Mouse (Mus musculus) limb, embryonic 13.5 days (tissue): ENCODE data around the gene Nt5c. TPM values are rescaled to one million over a fixed set of nuclear protein-coding genes. Genes with fewer than 3 reads are reported as not detected.
"Not testable (repeated sequence)": the region's sequence is repeated elsewhere in the genome, so short reads cannot be mapped to it uniquely, and the experiment has no call there.

Experiments
- ATAC-seq: fragments of 200-750 bp; cut with Nextera tagmentation; 2 replicates; pipeline ENCODE4 v1.8.0; 2017; ENCODE audit warnings: low read depth, moderate number of reproducible peaks, moderate TSS enrichment; ENCODE audit not compliant: low FRiP score
- H3K27ac ChIP-seq: fragments of 300-500 bp; sonication (generic); 2 replicates; pipeline ENCODE4 v1.5.1; 2015; ENCODE audit warnings: inconsistent platforms, mild to moderate bottlenecking, moderate library complexity
- H3K27me3 ChIP-seq: fragments of 300-500 bp; sonication (generic); 2 replicates; pipeline ENCODE4 v1.6.1; 2015; ENCODE audit warnings: mild to moderate bottlenecking, inconsistent platforms
- H3K36me3 ChIP-seq: fragments of 300-500 bp; sonication (generic); 2 replicates; pipeline ENCODE4 v1.6.1; 2015; ENCODE audit warnings: inconsistent platforms, mild to moderate bottlenecking, moderate library complexity
- H3K4me1 ChIP-seq: fragments of 300-500 bp; sonication (generic); 2 replicates; pipeline ENCODE4 v1.6.1; 2015; ENCODE audit warnings: inconsistent platforms
- H3K4me2 ChIP-seq: fragments of 300-500 bp; sonication (generic); replicated peaks from 2 replicates; pipeline ENCODE4 v1.6.1; 2015; ENCODE audit warnings: inconsistent platforms, mild to moderate bottlenecking, moderate library complexity
- H3K4me3 ChIP-seq: fragments of 300-500 bp; sonication (generic); 2 replicates; pipeline ENCODE4 v1.5.1; 2015; ENCODE audit warnings: moderate library complexity, mild to moderate bottlenecking, inconsistent platforms
- H3K9ac ChIP-seq: fragments of 300-500 bp; sonication (generic); 2 replicates; pipeline ENCODE4 v1.6.1; 2015; ENCODE audit warnings: mild to moderate bottlenecking, inconsistent platforms
- H3K9me3 ChIP-seq: fragments of 300-500 bp; sonication (generic); 2 replicates; pipeline ENCODE4 v1.6.1; 2016; ENCODE audit warnings: inconsistent platforms
- WGBS: fragments of 180-500 bp; shearing (Covaris S2); methylation state at CpG from one replicate; pipeline ENCODE4 v1.1.7; 2015; 5-methylcytosine and 5-hydroxymethylcytosine counted together
- polyA plus RNA-seq: library from polyadenylated mRNA; unstranded; fragments of >200 nt; fragmentation: Nextera tagmentation; extraction: Ambion mirVana; gene quantifications from 2 replicates; pipeline ENCODE4 v1.2.1, GENCODE M21; 2015

The Nt5c gene
- polyA plus RNA-seq, 1 experiment from 2014 or later = 65.4 TPM

DNA sequence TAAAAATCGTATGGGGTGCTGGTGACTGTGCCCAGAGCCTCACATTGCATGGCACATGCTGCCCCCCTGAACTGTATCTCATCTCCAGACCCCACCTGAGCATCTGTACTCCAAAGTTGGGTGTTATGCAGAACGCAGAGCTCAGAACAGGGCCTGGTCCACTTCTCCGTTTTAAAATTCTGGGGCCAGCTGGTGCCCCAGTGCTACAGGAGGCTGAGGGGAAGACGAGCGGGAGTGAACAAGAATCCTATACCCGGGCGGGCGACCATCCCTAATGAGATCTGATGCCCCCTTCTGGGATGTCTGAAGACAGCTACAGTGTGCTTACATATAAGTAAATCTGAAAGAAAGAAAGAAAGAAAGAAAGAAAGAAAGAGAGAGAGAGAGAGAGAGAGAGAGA lies 30.7 kb downstream of the Nt5c start:
- Histone ChIP-seq H3K4me3 (no peak overlapping the region), H3K27ac (no peak overlapping the region), H3K9me3 (no peaks in the 10 kb centered on the region), H3K4me1 (peaks cover 7% of the 10 kb centered on the region; the same call in 1 of the 2 replicates), H3K9ac (no peak overlapping the region), H3K36me3 (no peaks in the 10 kb centered on the region), H3K27me3 (0 out of 2 replicates have a peak, but pooled peaks cover 4% of the 10 kb centered on the region), H3K4me2 (no peak overlapping the region)
- whole genome bisulfite sequencing = 22% methylated on average over 8 of the region's 8 CpGs
- ATAC-seq = no peak

GRCm38 (mm10) chr11:115457405-115457804 lies 34.3 kb downstream of the Nt5c start:
- no peak for ATAC-seq
- no peaks in the 10 kb centered on the region for H3K9me3 ChIP-seq
- no peaks in the 10 kb centered on the region for H3K36me3 ChIP-seq
- H3K27ac ChIP-seq = no peak overlapping the region
- H3K9ac ChIP-seq = no peak overlapping the region
- no peak overlapping the region for H3K4me2 ChIP-seq
- H3K27me3 ChIP-seq = 0 out of 2 replicates have a peak, but pooled peaks cover 4% of the 10 kb centered on the region
- peaks cover 7% of the 10 kb centered on the region; the same call in 1 of the 2 replicates for H3K4me1 ChIP-seq
- 30% methylated on average over 6 of the region's 6 CpGs for WGBS
- H3K4me3 ChIP-seq = no peak overlapping the region

GRCm38 (mm10) chr11:115456182-115456581 lies 35.5 kb downstream of the Nt5c start:
- Histone ChIP-seq H3K4me3 (no peak overlapping the region), H3K9ac (no peak overlapping the region), H3K4me2 (no peak overlapping the region), H3K9me3 (no peaks in the 10 kb centered on the region), H3K27me3 (no peaks in the 10 kb centered on the region), H3K4me1 (no peaks in the 10 kb centered on the region), H3K36me3 (no peaks in the 10 kb centered on the region), H3K27ac (no peak overlapping the region)
- ATAC-seq = no peak
- WGBS = 94% methylated on average over 5 of the region's 5 CpGs

DNA sequence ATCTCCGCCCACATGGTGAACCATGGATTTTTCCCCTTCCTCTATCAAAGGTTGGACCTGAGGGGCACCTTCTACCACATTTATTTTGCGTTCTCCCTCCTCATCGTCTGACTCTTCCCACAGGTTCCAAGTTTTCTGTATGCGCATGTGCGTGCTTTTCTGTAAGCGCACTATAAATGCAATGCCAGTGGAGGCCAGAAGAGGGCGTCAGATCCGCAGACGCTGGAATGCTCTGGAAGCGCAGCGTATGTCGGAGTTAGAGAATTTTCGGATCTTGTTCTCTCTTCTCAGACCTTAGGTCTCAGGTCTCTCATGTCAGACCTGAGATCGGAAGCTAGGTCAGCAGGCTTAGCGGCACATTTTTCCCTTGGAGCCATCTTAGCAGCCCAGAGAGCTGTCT lies 36.0 kb downstream of the Nt5c start:
- no peaks in the 10 kb centered on the region for H3K27me3 ChIP-seq
- H3K36me3 ChIP-seq = no peaks in the 10 kb centered on the region
- no peaks in the 10 kb centered on the region for H3K9me3 ChIP-seq
- no peaks in the 10 kb centered on the region for H3K4me1 ChIP-seq
- no peak overlapping the region for H3K27ac ChIP-seq
- no peak overlapping the region for H3K4me2 ChIP-seq
- WGBS = 88% methylated on average over 15 of the region's 15 CpGs
- no peak overlapping the region for H3K4me3 ChIP-seq
- no peak for ATAC-seq
- H3K9ac ChIP-seq = no peak overlapping the region

DNA sequence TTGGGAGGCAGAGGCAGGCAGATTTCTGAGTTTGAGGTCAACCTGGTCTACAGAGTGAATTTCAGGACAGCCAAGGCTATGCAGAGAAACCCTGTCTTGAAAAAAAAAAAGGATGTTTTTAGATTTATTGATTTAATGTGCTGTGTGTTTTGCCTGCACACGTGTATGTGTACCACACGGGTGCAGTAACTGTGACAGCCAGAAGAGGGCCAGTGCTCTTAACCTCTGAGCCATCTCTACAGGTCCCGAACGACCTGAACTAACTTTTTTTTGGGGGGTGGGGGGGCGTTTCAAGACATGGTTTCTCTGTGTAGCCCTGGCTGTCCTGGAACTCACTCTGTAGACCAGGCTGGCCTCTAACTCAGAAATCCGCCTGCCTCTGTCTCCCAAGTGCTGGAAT lies 36.8 kb downstream of the Nt5c start:
- H3K27me3 ChIP-seq, H3K27ac ChIP-seq, H3K4me1 ChIP-seq, H3K9ac ChIP-seq, H3K9me3 ChIP-seq, H3K4me2 ChIP-seq, H3K4me3 ChIP-seq, ATAC-seq, H3K36me3 ChIP-seq: not testable (repeated sequence)
- 79% methylated on average over 6 of the region's 6 CpGs for WGBS

- Histone ChIP-seq H3K27me3 (no peaks in the 10 kb centered on the region), H3K27ac (no peak overlapping the region), H3K4me3 (no peak overlapping the region), H3K4me2 (no peak overlapping the region), H3K9me3 (no peaks in the 10 kb centered on the region), H3K9ac (no peak overlapping the region), H3K4me1 (no peaks in the 10 kb centered on the region), H3K36me3 (no peaks in the 10 kb centered on the region)
- ATAC-seq = no peak
- 73% methylated on average over 4 of the region's 4 CpGs for WGBS
These were observed 38.4 kb downstream of the Nt5c start for GRCm38 (mm10) chr11:115453306-115453705.

GRCm38 (mm10) chr11:115452281-115452860 lies 39.3 kb downstream of the Nt5c start:
- no peaks in the 10 kb centered on the region for H3K9me3 ChIP-seq
- H3K36me3 ChIP-seq = no peaks in the 10 kb centered on the region

GRCm38 (mm10) chr11:115451781-115452241 lies 39.9 kb downstream of the Nt5c start:
- H3K4me3 ChIP-seq = no peak overlapping the region
- no peaks in the 10 kb centered on the region for H3K9me3 ChIP-seq
- H3K36me3 ChIP-seq = no peaks in the 10 kb centered on the region
- peaks cover 2% of the 10 kb centered on the region; the same call in 1 of the 2 replicates for H3K4me1 ChIP-seq
- 75% methylated on average over 8 of the region's 8 CpGs for WGBS
- no peak overlapping the region for H3K4me2 ChIP-seq
- no peak overlapping the region for H3K27ac ChIP-seq
- no peak overlapping the region for H3K9ac ChIP-seq
- ATAC-seq = no peak
- H3K27me3 ChIP-seq = no peaks in the 10 kb centered on the region

More at GRCm38 (mm10) chr11:115452281-115452860, 39.3 kb downstream of the Nt5c start:
- 81% methylated on average over 7 of the region's 7 CpGs for WGBS
- Histone ChIP-seq H3K27ac (no peak overlapping the region), H3K4me2 (no peak overlapping the region), H3K4me3 (no peak overlapping the region), H3K9ac (no peak overlapping the region), H3K27me3 (no peaks in the 10 kb centered on the region), H3K4me1 (no peaks in the 10 kb centered on the region)
- ATAC-seq = no peak

DNA sequence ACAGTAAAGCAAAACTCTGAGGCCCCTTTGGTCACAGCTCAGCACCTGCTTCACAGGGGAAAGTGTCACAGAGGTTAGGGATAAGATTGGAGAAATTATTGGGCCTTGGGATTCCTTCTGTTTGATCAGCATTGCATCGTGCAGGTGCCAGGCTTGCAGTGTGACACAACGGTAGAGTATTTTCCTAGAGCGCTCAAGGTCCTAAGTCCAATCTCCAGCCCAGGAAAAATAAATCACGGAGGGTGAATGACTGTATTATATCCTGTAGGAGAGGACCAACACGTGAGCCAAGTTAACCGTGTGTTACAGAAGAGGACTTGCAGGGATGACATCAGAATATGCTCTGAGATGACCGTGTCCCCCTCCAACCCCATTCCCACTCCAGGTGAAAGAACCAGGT lies 41.5 kb downstream of the Nt5c start:
- Histone ChIP-seq H3K9me3 (no peaks in the 10 kb centered on the region), H3K4me2 (no peak overlapping the region), H3K9ac (no peak overlapping the region), H3K4me3 (no peak overlapping the region), H3K36me3 (no peaks in the 10 kb centered on the region), H3K27ac (no peak overlapping the region), H3K27me3 (no peaks in the 10 kb centered on the region), H3K4me1 (peaks cover 4% of the 10 kb centered on the region; the same call in 1 of the 2 replicates)
- ATAC-seq = no peak
- 89% methylated on average over 7 of the region's 7 CpGs for WGBS

- Histone ChIP-seq H3K4me1 (peaks cover 4% of the 10 kb centered on the region; the same call in 1 of the 2 replicates), H3K36me3 (no peaks in the 10 kb centered on the region), H3K9me3 (no peaks in the 10 kb centered on the region), H3K27ac (no peak overlapping the region), H3K9ac (no peak overlapping the region), H3K4me3 (no peak overlapping the region), H3K27me3 (no peaks in the 10 kb centered on the region), H3K4me2 (no peak overlapping the region)
- ATAC-seq = no peak
- 31% methylated on average over 7 of the region's 7 CpGs for WGBS
These were observed 42.7 kb downstream of the Nt5c start for GRCm38 (mm10) chr11:115448998-115449397.

- H3K36me3 ChIP-seq = no peaks in the 10 kb centered on the region
- no peak for ATAC-seq
- no peak overlapping the region for H3K9ac ChIP-seq
- 84% methylated on average over 16 of the region's 16 CpGs for WGBS
- H3K9me3 ChIP-seq = no peaks in the 10 kb centered on the region
- H3K4me1 ChIP-seq = peaks cover 4% of the 10 kb centered on the region; the same call in 1 of the 2 replicates
- no peak overlapping the region for H3K27ac ChIP-seq
- no peak overlapping the region for H3K4me2 ChIP-seq
- no peaks in the 10 kb centered on the region for H3K27me3 ChIP-seq
- no peak overlapping the region for H3K4me3 ChIP-seq
These were observed 43.6 kb downstream of the Nt5c start for GRCm38 (mm10) chr11:115448075-115448474.

DNA sequence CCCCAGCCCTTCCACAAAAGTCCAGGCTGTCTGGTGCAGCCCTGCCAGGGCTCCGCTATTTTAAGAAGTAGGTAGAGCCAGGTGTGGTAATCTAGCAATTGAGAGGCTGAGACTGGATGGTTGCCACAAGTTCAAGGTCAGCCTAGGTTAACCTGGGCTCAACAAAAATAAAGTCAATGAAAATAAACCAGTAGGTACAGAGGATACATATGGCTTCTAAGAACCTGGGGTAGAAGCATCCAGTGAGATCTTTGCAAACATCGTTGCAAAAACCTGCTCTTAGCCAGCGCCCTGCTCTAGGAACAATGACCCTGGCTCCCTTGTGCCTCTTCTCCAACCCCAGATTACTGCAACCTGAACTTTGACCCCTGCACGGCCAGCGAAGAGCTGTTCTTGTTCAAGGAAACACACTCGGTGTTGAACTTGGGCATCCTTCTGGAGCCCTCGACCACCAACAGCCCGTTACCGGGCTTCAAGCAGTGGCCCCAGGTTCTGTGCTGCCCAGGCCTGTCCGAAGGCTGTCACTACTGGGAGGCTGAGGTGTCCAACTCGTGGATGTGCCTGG lies 44.3 kb downstream of the Nt5c start:
- Histone ChIP-seq H3K4me2 (no peak overlapping the region), H3K9me3 (no peaks in the 10 kb centered on the region), H3K27me3 (no peaks in the 10 kb centered on the region)

DNA sequence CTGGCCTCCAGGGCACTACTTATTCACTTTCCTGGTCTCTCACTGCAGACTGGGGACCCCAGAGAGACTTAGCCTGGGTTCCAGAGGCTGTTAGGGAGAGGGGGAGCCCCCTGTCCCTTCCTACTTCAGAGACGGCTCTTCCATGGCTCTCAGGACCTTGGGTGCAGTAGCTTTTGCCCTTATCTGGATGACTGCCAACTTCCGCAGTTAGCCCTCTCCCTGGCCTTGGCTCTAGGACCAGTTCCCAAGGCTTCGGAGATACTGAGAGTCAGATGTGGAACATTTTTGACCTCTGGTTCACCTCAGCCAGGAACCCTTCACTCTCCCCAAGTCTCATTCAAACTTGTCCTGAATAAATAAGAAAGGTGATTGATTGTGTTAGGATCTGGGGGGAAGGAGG lies 44.8 kb downstream of the Nt5c start:
- Histone ChIP-seq H3K4me1 (peaks cover 4% of the 10 kb centered on the region; the same call in 1 of the 2 replicates), H3K27ac (no peak overlapping the region), H3K9ac (no peak overlapping the region), H3K36me3 (no peaks in the 10 kb centered on the region), H3K4me3 (no peak overlapping the region), H3K4me2 (no peak overlapping the region), H3K9me3 (no peaks in the 10 kb centered on the region), H3K27me3 (no peaks in the 10 kb centered on the region)
- ATAC-seq = no peak
- 70% methylated on average over 3 of the region's 3 CpGs for WGBS

More for the DNA sequence above, 44.3 kb downstream of the Nt5c start:
- no peak overlapping the region for H3K27ac ChIP-seq
- H3K4me1 ChIP-seq = peaks cover 4% of the 10 kb centered on the region; the same call in 1 of the 2 replicates
- no peak overlapping the region for H3K4me3 ChIP-seq
- ATAC-seq = no peak
- 85% methylated on average over 11 of the region's 11 CpGs for WGBS
- H3K36me3 ChIP-seq = no peaks in the 10 kb centered on the region
- no peak overlapping the region for H3K9ac ChIP-seq
